Mouse (Mus musculus) midbrain, embryonic 11.5 days (tissue): Measurements from ENCODE around the gene Gm10408. TPM values are rescaled to one million over a fixed set of nuclear protein-coding genes. Genes with fewer than 3 reads are reported as not detected.
"Not testable (repeated sequence)": the region's sequence is repeated elsewhere in the genome, so short reads cannot be mapped to it uniquely, and the experiment has no call there.

ENCODE experiments used
- ATAC-seq: fragments of 200-750 bp; cut with Nextera tagmentation; 2 replicates; pipeline ENCODE4 v1.8.0; 2017; ENCODE audit warnings: moderate TSS enrichment, moderate library complexity; ENCODE audit not compliant: low FRiP score
- DNase-seq: peaks from one replicate; pipeline ENCODE4 v3.0.0; 2015; ENCODE audit warnings: low spot score; ENCODE audit errors: missing footprints
- H3K27ac ChIP-seq: fragments of 300-500 bp; sonication (generic); 2 replicates; pipeline ENCODE4 v1.5.1; 2014; ENCODE audit warnings: low read depth, low read length
- H3K27me3 ChIP-seq: fragments of 300-500 bp; sonication (generic); 2 replicates; pipeline ENCODE4 v1.6.1; 2014; ENCODE audit warnings: mild to moderate bottlenecking, low read length, moderate library complexity, mixed read lengths; ENCODE audit not compliant: control insufficient read depth, insufficient read depth
- H3K36me3 ChIP-seq: fragments of 300-500 bp; sonication (generic); 2 replicates; pipeline ENCODE4 v1.6.1; 2014; ENCODE audit warnings: mild to moderate bottlenecking, low read length, moderate library complexity, mixed read lengths; ENCODE audit not compliant: control insufficient read depth, insufficient read depth
- H3K4me1 ChIP-seq: fragments of 300-500 bp; sonication (generic); 2 replicates; pipeline ENCODE4 v1.6.1; 2014; ENCODE audit warnings: low read length; ENCODE audit not compliant: control insufficient read depth, insufficient read depth
- H3K4me2 ChIP-seq: fragments of 300-500 bp; sonication (generic); 2 replicates; pipeline ENCODE4 v1.6.1; 2014; ENCODE audit warnings: mild to moderate bottlenecking, moderate library complexity
- H3K4me3 ChIP-seq: fragments of 300-500 bp; sonication (generic); 2 replicates; pipeline ENCODE4 v1.5.1; 2014; ENCODE audit warnings: low read depth, low read length
- H3K9ac ChIP-seq: fragments of 300-500 bp; sonication (generic); 2 replicates; pipeline ENCODE4 v1.6.1; 2014; ENCODE audit warnings: low read length
- H3K9me3 ChIP-seq: fragments of 300-500 bp; sonication (generic); 2 replicates; pipeline ENCODE4 v1.6.1; 2016; ENCODE audit warnings: low read length; ENCODE audit not compliant: control insufficient read depth
- WGBS: fragments of 180-500 bp; shearing (Covaris S2); extraction: QIAGEN DNeasy Blood & Tissue Kit; methylation state at CpG from one replicate; pipeline ENCODE4 v1.1.7; 2014; 5-methylcytosine and 5-hydroxymethylcytosine counted together
- polyA plus RNA-seq: library from polyadenylated mRNA; unstranded; fragments of >200 nt; fragmentation: Nextera tagmentation; extraction: Ambion mirVana; gene quantifications from 2 replicates; pipeline ENCODE4 v1.2.1, GENCODE M21; 2014

Gm10408 gene
- not detected in 2 replicates for polyA plus RNA-seq

DNA sequence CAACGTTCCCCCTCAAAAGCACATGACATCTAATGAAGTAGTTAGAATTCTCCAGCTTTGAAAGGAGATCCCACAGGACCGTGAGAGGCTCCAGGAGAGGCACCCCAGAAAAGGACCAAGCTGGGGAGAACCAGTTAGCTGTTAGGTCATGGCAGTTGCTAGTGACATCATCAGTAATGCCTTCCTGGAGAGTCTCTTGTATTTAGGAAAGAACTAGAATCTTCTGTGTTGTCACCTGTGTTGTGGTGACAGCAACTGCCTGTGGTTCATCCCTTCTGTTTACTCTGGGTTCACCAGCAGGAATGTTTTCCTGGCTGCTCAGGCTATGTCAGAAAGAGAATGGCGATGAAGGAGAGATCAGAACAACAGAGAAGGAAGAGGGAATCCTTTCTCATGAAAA, at the start of gene Gm10408:
Gene Gm10408 (plus strand): TSS at position 301 of the 400 bp plus-strand sequence.
- not testable (repeated sequence) for H3K27ac ChIP-seq, DNase-seq, ATAC-seq, H3K36me3 ChIP-seq, H3K4me1 ChIP-seq, H3K27me3 ChIP-seq, H3K4me3 ChIP-seq, H3K9me3 ChIP-seq, H3K4me2 ChIP-seq, H3K9ac ChIP-seq
- no CpG with 5 or more reads among the region's 3 CpGs for WGBS

DNA sequence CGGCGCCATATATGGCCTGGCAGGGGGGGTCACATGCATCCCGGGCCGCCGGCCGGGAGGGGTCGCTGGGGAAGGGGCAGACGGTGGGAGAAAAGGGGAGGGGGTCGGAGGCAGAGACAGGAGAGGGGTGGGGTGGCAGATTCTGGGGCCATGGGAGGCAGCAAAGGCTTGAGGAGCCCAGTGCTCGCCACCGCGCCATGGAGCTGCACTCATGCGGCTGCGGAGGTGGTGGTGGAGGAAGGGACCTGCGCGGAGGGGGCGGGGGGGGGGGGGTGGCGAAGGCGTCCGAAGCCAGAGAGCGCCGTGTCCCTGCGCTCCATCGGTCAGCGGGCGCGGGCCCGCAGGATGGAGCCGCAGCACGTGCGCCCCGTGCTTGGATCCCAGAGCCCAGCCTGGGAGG, 36.9 kb upstream of the Gm10408 start, which contains the start of gene Gm10409:
Gene Gm10409 (plus strand): TSS at position 301 of the 400 bp plus-strand sequence.
- H3K4me1 ChIP-seq, H3K36me3 ChIP-seq, H3K27me3 ChIP-seq, H3K9me3 ChIP-seq, DNase-seq, H3K4me3 ChIP-seq, H3K4me2 ChIP-seq, ATAC-seq, H3K9ac ChIP-seq, H3K27ac ChIP-seq: not testable (repeated sequence)
- no CpG with 5 or more reads among the region's 32 CpGs for WGBS

DNA sequence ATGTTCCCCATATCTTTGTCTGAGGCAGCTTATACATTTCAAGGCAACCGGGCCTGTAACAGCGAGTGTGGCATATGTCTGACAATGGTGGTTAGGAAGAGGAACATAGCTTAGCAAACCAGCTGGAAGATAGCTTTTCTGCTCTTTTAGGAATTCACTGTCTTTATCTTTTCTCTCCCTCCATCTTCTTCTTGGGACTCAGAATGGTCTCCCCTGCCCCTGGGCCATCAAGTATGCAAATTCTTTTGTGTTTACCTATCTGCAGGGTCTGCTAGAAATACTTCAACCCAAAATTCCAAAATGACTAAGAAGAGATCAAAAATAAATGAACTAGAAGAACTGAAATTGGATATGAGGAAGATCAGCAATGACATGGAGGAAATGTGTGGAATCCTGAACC, 21.4 kb upstream of the Gm10408 start, which contains the start of gene Gm3005:
Gene Gm3005 (plus strand): TSS at position 301 of the 400 bp plus-strand sequence.
- H3K27me3 ChIP-seq, H3K4me3 ChIP-seq, H3K9ac ChIP-seq, H3K4me1 ChIP-seq, H3K36me3 ChIP-seq, H3K27ac ChIP-seq, DNase-seq, ATAC-seq, H3K9me3 ChIP-seq, H3K4me2 ChIP-seq: not testable (repeated sequence)
- WGBS: no CpG with 5 or more reads among the region's 2 CpGs

Other genes starting within 250 kb of the Gm10408 start
- gene D830030K20Rik, start 240.9 kb upstream of the Gm10408 start, polyA plus RNA-seq: 8.3 and 10.5 TPM in 2 replicates
- gene Gm2956, start 116.8 kb upstream of the Gm10408 start, polyA plus RNA-seq: not detected in 2 replicates
- not detected in 2 replicates for gene Gm10413, start 54.3 kb upstream of the Gm10408 start, polyA plus RNA-seq
- 1.8 and 1.9 TPM in 2 replicates for gene Gm10409, start 36.8 kb upstream of the Gm10408 start, polyA plus RNA-seq
- 1.3 and 2.0 TPM in 2 replicates for gene Gm3005, start 21.3 kb upstream of the Gm10408 start, polyA plus RNA-seq
- not detected in 2 replicates for gene Gm3012, start 185.1 kb downstream of the Gm10408 start, polyA plus RNA-seq
- gene Gm3020, start 202.7 kb downstream of the Gm10408 start, polyA plus RNA-seq: 1.8 and 1.9 TPM in 2 replicates
- gene Gm3043, start 239.4 kb downstream of the Gm10408 start, polyA plus RNA-seq: not detected in 2 replicates